Mouse (Mus musculus): ENCODE results near the gene Gpr84.

Gpr84 gene

DNA sequence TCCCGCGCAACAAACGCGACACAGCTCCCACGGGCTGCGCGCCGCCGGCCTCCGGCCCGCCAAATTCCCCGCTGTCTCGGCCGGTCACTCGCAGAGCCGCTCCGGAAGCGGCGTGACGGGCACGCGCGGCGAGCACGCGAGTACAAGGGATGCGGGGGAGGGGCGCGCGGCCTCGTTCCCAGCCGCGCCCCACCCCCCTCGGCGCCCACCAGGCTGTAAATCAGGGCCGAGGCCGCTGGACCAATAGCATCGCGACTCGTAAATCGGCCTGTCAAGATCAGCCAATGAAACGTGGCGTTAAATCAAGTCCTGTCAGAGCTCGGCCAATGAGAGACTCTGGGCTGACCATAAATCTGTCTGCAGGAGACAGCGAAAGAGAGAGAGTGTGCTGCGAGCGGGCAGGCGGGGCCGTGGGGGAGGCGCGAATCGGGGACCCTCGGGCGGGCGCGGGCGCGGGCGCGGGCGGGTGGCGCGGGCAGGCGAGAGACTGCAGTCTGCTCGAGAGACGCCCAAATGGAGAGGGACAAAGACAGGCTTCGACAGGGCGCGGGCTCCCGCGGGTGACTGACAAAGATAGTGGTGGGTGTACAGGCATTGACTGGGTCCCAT lies 5.2 kb downstream of the Gpr84 start:
- DNase-seq, result peak; percentile 74 to 85

DNA sequence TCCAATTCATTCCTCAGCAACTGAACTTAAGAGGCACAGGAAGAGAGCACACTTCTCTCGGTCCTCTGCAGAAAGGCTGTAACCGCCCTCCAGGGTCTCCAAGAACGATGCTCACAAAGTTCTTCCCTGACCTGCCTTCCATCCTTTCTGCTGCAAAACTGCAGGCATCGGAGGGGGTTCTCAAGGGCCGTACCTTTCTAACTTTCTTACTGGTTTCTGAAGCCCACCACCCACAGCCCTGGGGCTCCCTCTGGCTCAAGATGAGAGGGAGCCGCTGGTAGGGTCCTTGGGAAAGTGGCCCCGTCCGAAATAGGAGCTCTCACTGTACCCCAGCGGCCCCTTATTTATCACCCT lies 5.8 kb downstream of the Gpr84 start:
- DNase-seq, result no peak

DNA sequence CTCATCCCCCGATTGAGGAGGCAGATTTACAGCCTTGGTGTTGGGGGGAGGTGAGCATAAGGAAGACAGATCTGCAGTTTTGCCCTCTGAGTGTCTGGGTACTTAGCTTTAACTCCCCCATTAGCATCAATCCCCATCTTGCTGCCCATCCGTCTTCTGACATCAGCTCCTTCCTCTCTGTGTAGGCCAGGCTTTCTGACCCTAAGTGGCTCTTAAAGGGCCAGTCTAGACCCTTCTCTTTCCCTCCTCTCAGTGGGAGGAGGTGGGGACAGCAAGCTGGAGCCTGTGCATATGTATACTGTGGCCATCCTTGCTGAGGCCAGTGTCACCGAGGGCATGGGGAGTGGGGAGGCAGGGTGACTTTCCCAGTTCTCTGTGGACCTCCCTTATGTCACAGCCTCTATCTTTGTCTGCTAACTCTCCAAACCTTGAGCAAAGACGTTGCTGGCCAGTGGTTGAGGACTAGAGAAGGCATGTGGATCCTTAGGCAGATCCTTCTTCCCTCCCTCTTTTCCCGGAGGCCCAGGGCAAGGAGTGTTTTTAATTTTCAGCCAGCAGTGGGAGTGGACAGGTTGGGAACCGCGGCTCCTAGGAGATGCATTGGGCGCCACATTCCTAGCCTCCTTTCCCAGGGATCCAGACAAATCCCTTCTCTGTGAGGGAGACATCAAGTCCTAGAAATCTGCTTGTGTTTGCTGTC lies 6.3 kb downstream of the Gpr84 start:
- no peak for DNase-seq

DNA sequence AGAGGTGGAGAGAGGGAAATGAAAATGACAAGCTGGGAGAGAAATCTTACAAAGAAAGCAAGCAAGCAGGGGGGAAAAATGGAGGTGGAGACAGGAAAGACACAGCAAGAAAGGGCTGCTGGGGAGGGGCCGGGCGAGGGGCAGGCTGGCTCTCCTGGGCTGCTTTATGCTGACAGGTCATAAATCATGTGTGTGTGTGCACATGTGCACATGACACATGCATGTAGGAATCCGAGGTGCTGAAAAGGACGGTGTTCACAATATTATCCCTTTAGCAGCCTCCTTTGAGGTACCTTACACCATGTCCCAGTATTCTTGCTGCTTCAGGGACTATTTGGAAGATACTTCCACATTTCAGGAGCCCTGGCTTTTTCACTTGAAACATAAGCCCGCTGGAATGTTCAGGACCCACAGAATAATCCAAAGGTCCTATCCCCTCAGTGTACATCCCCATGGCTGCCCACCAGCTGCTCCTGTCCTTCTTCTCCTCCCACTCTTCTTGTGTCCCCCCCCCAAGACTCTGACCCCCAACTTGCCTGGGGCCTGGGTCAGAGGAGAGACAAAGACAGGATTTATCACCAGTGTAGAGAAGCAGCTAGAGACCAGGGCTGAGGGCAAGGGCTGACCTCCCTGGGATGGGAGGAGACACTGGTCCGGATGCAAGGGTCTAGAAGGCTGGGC lies 7.9 kb downstream of the Gpr84 start:
- no peak for DNase-seq

DNA sequence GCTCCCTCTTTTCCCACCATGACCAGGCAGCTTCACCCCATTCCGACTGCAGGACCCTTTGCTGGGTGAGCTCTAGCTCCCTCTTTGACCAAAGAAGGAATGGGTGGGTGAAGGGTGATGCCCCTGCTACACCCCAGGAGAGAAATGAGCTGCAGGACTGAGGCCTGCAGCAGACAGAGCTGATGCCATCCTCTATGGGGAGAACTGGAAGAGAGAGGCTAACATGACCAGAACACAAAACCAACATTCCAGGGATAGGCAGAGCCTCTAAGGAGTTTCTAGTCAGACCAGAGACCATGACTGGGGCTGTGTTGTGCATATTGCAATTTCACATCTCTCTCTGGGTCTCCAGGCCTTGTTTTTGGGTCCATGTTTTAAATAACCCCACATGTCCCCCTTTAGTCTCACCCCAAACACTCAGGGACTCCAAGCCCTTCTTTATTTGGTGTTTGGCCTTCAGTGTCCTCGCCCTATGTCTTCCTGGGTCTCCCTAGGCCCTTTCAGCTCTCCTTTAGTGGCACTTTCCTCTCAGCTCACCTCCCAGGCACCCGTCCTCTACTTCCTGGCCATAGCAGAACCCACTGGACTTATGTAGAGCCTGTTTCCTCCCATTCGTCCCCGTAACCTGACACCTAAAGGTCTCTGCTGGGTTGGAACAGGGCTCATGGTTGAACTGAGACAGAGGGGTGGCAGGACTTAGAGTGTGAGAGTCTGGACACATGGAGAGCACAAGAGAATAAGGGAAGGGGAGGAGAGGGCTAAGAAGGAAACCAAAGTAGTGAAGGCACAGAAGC lies 8.7 kb downstream of the Gpr84 start:
- no peak for DNase-seq

DNA sequence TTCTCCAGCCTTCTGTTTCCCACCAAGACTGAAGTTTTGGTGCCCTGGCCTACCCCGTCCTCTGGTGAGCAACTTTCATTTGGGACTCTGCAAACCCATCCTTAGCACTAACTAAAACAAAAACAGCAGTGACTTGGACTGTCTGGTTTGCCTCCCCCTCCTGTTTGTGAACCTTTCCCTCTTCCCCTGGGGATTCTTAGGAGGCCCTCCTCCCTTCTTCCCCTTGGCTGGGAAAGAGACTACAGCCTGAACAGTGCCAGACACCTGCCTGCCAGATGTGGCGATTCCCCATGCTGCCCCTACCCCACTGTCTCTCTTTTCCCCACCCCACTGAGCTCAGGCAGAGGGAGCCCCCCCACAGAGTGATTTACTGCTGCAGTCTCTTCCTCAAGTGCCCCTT lies 9.4 kb downstream of the Gpr84 start:
- DNase-seq, result no peak

DNA sequence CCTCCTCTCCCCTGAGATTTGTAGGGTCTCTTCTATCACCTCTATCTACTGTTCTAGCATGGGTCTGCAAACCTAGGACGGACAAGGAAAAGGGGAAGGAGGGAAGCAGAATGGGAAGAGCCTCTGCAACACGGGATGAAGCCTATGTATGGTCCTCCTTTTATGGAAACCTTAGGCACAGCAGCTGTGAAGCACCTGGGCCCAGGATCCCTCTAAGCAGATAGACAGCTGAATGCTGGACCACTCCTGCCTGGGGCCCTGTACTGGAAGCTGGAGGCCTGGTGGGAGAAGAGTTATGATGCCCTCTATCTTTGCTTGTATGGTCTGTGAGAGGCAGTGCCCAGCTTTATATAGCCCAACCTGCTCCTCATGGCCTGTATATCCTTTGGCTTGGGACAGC lies 9.9 kb downstream of the Gpr84 start:
- no peak for DNase-seq

DNA sequence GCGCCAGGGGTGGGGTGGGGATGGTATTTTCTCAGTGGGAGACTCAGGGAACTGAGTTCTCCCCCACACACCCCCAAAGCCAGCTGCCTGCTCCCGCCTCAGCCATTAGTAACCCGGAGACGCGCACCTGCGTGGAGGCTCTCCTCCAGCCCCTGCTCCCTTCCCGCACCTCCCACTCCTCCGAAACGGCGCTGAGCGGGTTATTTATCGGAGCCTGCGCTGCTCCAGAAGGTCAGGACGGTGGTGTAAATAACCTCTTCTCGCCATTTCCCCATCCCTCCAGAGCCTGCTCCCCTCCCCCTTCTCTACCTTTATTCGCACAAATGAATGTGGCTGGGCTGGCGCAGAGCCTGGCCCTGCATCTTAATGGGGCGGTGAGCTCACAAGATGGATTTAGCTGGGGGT lies 10.3 kb downstream of the Gpr84 start:
- DNase-seq, result no peak

DNA sequence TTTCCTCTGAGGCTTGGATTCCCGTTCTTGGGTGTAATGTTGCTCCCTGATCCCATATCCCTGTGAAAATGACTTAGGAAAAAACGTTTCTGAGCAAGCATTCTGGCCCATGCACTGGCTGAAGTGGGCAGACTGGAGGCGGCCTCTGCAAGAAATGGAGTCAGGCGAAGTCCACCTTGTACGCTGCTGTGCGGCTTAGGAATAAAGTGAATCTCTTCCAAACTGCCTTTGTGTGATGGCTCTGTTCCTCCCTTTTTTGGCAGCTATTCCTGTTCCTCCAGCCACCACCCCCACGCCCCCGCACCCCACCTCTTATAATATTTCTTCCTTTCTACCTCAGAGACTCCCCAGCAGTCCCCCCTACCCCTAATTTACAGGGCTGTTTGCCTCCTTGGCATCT lies 10.8 kb downstream of the Gpr84 start:
- DNase-seq, result no peak

DNA sequence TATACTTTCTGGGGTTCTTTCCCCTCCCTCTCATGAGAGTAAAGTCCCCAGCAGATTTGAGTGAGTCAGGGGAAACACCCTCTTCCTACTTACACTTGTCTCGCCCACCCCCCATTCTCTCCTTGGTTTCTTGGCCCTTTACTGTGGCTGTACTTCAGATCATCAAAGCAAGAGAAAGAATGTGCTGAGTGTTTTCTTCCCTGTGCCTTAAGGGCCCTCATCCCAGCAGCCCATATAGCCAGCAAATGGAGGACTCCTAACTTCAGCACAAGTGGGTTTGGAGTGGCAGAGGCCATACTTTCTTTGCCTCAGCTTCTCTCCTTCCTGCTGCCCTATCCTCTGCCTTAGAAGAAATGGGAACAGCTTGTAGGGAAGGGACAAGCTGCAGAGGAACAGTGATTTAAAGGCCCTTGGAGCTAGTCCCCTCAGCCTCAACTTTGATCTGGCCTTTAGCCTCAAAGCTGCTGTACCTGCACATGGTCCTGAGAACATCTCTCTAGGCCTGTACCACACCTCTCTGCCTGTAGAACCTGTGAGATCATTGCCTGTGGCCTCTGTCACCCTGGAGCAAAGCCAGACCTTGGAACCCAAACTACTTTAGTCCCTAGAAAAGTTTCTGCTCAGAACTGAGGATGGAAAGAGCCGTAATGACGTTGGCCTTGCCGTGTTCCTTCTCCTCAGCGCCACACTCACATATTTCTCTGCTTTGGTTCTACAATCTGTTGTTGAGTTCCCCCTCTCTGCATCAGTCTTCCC lies 11.4 kb downstream of the Gpr84 start:
- no peak for DNase-seq

DNA sequence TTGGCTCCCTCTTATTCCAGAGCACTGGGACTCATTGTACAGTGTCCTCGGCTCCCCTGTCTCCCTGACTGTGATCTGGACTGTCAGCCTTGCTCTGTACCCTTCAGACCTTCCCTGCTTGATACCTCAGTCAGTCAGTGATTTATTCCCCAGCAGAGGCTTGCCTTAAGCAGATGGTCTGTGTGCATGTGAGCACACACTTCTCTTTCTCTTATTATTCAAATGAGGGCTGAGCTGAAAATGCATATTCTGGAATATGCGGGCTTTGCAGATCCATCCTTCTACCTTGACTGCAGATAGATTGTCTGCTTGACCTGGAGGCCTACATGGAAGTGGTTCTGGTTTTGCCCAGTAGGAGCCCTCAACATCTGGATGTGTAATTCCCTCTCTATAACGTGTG lies 12.4 kb downstream of the Gpr84 start:
- DNase-seq, result no peak

DNA sequence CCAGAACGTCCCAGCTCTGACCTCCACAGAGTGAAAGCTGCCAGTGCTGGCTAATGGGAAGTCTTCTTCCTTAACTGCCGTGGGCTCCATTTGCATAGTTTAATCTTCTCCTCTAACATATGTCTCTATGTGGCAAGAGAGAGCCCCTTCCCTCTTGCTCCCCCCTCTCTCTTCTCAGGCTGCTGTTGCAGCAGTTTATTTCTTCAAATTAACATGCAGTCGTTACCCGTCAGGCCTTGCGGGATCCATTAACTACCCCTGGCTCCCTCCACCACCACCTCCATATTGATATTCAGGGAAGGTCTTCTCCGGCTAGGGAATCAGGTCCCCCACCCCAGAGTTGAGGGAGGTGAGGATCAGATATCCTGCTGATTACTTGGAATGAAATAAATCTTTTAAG lies 13.1 kb downstream of the Gpr84 start:
- DNase-seq, result no peak

DNA sequence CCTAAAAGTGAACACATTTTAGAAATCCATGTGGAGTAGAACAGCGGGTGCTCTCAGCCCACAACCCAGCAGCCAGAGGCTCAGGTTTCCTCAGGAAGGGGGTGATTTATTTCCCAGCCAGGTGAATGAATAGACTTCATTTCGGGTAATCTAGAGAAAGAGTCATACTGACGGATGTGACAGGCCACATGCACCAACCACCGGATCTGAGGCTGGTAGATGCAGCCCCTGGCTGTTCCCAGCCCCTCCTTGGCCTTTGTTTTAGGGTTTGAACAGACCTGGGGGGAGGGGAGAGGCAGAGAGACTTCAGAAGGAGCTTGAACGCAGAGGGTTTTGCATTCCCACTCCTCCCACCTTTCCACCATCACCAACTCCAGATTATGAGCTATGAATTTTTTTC lies 14.6 kb downstream of the Gpr84 start:
- no peak for DNase-seq

DNA sequence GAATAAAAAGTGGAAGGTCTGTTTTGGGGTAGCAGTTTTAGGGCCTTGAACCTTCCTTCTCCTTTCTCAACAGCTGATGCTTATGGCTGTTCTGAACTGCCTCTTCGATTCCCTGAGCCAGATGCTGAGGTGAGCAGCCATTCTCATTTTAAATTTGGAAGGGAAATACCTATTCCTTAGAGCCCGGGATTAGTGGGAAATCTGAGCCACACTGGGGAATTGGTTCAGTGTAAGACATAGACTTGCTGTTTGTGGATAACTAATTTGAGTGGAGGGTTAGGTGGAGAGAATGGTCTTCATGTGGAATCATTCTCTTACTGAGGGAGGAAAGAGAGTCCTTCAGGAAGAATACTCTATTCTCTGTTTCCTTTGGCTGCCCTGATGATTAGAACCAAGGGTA lies 15.8 kb downstream of the Gpr84 start:
- no peak for DNase-seq

DNA sequence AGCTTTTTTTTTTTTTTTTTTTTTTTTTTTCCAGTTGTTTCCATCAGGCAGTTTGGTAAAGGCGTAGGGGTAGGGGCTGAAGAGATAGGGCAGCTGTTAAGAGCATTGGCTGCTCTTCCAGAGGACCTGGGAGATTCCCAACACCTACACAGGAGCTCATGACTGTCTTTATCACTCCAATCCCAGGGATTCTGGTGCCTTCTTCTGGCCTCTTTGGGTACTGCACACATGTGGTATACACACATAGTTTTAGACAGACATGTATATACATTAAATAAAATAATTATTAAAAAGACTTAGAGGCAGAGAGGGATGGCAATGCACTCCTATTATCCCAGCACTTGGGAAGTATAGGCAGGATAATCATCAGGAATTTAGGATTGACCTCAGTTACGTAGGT lies 17.0 kb downstream of the Gpr84 start:
- DNase-seq, result no peak

DNA sequence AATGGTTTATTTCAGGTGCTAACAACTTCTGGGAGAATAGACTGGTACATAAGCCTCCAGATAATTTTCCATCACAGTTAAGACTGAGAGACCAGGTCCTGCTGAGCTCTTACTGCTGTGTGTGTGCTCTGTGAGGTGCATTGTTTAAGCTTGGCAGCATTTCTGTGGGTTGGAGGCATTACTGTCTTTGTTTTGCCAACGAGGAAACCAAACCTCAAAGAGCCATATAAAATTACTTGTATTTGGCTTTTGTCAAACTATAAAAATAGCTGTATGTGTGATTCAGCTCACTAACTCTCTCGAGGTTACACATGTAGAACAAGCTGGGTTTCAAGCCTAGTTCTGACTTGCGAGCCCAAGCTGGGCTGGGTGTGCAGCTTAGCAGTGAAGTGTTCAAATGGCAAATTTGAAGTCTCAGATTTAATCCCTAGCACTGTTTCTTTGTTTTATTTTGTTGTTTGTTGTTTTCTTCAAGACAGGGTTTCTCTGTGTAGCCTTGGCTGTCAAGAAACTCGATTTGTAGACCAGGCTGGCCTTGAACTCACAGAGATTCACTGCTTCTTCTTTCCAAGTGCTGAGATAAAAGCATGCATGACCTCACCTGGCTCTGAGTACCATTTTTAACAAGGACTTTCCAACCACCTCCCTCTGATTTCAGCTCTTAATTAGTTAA lies 17.6 kb downstream of the Gpr84 start:
- no peak for DNase-seq

DNA sequence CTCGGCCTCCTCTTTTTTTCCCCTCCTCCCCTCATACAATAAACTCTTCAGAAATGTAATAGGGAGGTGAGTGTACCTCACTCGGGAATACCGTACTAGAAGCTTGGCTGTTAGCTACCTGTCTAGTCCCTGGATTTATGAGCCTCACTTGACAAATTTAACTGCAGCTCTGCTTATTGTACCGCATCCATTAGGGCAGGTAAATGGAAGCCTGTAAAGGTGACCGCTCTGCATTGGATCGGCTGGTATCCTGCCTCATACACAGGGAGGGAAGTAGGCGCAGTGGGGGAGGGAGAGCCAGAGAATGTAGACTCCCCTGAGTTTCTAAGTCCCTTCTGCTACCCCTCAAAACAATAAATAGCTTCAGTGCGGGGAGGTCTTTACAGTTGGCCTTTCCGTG lies 19.6 kb downstream of the Gpr84 start:
- DNase-seq, result no peak

DNA sequence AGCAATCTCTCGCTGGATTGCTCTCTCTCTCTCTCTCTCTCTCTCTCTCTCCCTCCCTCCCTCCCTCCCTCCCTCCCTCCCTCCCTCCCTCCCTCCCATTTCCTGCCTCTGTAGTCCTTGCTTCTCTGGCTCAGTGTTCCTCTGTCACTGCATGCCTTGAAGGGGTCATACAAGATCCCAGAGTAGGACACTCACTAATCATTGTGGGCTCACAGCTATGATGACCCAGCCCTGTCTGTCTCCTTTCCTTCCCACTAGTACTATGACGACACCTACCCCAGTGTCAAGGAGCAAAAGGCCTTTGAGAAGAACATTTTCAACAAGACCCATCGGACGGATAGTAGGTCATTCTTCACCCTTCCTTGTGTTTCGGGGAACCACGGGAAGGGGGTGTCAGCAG lies 20.0 kb downstream of the Gpr84 start:
- DNase-seq, result no peak

DNA sequence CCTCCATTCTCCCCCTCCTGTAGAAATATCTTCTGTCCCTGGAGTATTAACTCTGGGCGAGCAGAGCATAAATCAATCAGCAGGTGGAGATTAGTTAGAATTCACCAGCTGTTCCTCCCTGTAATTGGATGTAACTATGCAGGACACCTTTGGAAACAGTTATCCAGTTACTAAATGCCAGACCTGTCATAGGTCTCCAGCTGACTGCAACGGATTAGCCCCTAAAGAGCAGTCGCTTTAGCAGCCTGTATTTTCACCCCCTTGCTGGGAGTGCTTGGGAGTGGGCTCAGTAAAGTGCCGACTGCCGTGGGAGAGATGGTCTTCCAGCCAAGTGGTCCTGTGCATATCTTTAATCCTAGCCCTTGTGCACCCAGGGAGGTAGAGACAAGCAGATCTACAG lies 20.8 kb downstream of the Gpr84 start:
- no peak for DNase-seq

DNA sequence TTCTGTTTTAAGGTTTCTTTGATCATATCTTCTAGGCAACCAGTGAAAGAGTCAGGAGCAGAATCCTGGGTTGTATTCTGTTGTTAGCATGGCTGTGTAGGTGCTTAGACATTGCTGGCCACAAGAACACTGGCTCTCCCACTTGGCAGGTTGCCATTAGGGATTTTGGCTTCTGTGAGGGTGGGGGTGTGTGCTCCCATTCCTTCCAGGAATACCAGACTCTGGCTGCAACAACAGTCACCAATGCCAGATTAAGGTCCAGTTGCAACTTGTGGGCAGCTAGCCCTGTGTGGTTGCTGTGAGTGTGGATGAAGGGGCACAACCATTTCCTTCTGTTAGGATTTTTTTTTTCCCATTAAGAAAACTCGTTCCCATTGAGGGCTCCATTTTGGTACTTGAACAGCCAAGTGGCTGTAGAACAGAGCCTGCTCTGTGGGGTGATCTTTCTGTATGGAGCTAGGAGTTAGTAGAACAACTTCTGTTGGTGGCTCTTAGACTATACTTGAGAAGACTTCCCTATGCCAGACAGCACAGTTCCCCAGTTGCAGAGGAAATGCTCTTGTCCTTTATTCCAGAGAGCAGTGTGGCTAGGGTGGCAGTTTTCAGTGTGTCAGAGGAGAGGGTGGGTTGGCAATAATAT lies 24.5 kb downstream of the Gpr84 start:
- no peak for DNase-seq

DNA sequence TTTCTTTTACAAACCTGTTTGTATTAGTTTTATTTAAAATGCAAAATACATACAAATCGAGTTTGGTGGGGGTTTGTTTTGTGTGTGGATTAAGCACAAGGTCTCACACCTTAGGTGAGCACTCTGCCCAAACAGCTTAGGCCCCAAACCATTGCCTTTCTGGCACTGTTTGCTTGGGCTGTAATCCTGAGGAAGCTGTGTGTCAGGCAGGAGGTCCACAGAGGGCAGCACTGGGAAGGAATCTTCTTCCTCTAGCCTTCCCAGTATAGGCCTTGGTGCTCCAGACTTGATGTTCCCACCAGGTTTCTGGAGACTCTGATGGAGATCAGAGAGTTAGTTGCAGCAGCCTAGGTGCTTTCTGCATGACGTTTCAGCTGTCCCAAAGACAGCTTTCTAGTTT lies 25.8 kb downstream of the Gpr84 start:
- no peak for DNase-seq

DNA sequence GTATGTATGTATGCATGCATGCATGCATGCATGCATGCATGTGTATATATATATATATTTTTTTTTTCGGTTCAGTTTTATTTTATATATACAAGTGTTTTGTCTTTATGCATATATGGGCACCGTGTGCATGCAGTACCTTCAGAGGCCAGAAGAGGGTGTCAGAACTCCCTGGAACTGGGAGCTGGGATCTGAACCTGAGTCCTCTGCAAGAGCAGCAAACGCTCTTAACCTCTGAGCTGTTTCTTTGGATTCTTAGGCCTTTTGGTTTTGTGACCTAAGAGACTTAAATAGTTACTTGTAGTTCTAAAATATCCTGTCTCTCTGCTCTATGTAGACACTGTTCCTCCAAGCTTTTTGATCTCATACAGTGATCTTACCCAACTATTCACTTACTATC lies 26.3 kb downstream of the Gpr84 start:
- no peak for DNase-seq

All from thymus, adult 18-20 months (tissue).